Mouse (Mus musculus): ENCODE measurements around the gene Magt1. TPM values are rescaled to one million over a fixed set of nuclear protein-coding genes. Genes with fewer than 3 reads are reported as not detected.
"Not testable (repeated sequence)": the region's sequence is repeated elsewhere in the genome, so short reads cannot be mapped to it uniquely, and the experiment has no call there.

Gene Magt1
- polyA plus RNA-seq, 1 experiment from 2014 or later: 23.4 TPM

- H3K27ac ChIP-seq (replicated peaks; ENCODE audit: low read depth, low read length): peak overlapping the region; percentile 83
- DNase-seq (no peak), ATAC-seq (ENCODE audit: low FRiP score, low TSS enrichment) (no peak)
- no peaks in the 10 kb centered on the region for H3K27me3 ChIP-seq (ENCODE audit: control insufficient read depth, insufficient read depth, low read length)
- peak overlapping the region; percentile 45 for H3K4me2 ChIP-seq (ENCODE audit: low read length)
- H3K4me1 ChIP-seq (ENCODE audit: control insufficient read depth, insufficient read depth, low read length): no peaks in the 10 kb centered on the region
- 66% methylated on average over 3 of the region's 3 CpGs for WGBS
- H3K9me3 ChIP-seq (ENCODE audit: control insufficient read depth, low read length): no peaks in the 10 kb centered on the region
- H3K36me3 ChIP-seq (ENCODE audit: control insufficient read depth, insufficient read depth, low read length): no peaks in the 10 kb centered on the region
- no peak overlapping the region; the same call in 1 of the 2 replicates for H3K9ac ChIP-seq (replicated peaks; ENCODE audit: low read length)
- peak overlapping the region; percentile 50 for H3K4me3 ChIP-seq (replicated peaks; ENCODE audit: low read depth, low read length)
Measured at GRCm38 (mm10) chrX:106012559-106012958, 853 bp upstream of the Magt1 start.

- Histone ChIP-seq H3K4me1 (ENCODE audit: control insufficient read depth, insufficient read depth, low read length) (no peaks in the 10 kb centered on the region), H3K36me3 (ENCODE audit: control insufficient read depth, insufficient read depth, low read length) (no peaks in the 10 kb centered on the region), H3K27ac (replicated peaks; ENCODE audit: low read depth, low read length) (no peak overlapping the region), H3K4me3 (replicated peaks; ENCODE audit: low read depth, low read length) (peak overlapping the region; percentile 50), H3K9me3 (ENCODE audit: control insufficient read depth, low read length) (no peaks in the 10 kb centered on the region), H3K27me3 (ENCODE audit: control insufficient read depth, insufficient read depth, low read length) (no peaks in the 10 kb centered on the region), H3K9ac (replicated peaks; ENCODE audit: low read length) (peak overlapping the region; percentile 34; the same call in 1 of the 2 replicates), H3K4me2 (ENCODE audit: low read length) (peak overlapping the region; percentile 57)
- no peak for ATAC-seq (ENCODE audit: low FRiP score, low TSS enrichment)
- no peak for DNase-seq
- WGBS: 11% methylated on average over 3 of the region's 3 CpGs
Measured at GRCm38 (mm10) chrX:106010762-106011161, 944 bp downstream of the Magt1 start.

DNA sequence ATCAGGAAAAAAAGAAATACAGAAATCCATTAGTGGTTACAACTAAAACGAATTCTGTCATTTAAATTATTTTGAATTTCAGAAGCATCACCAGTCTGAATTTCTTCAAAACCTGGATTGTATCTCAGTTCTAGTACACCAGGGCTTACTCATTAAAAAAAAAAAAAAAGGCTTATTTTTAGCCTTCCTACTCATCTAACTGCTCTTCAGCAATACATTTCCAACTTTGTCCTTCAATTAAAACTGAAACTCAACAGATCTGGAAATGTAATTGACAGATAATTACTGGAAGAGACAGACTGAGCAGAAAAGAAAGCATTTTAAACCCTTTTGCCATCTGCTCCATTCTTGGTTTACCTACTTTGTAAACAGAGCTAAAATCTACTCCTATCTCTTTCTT is 10.1 kb downstream of the Magt1 start:
- no peak overlapping the region for H3K9ac ChIP-seq (replicated peaks; ENCODE audit: low read length)
- no peaks in the 10 kb centered on the region for H3K4me1 ChIP-seq (ENCODE audit: control insufficient read depth, insufficient read depth, low read length)
- ATAC-seq (ENCODE audit: low FRiP score, low TSS enrichment) (no peak), DNase-seq (no peak)
- H3K4me3 ChIP-seq (replicated peaks; ENCODE audit: low read depth, low read length): no peak overlapping the region
- 77% methylated on average over 1 of the region's 1 CpGs for WGBS
- no peaks in the 10 kb centered on the region for H3K27me3 ChIP-seq (ENCODE audit: control insufficient read depth, insufficient read depth, low read length)
- H3K36me3 ChIP-seq (ENCODE audit: control insufficient read depth, insufficient read depth, low read length): no peaks in the 10 kb centered on the region
- H3K9me3 ChIP-seq (ENCODE audit: control insufficient read depth, low read length): no peaks in the 10 kb centered on the region
- H3K27ac ChIP-seq (replicated peaks; ENCODE audit: low read depth, low read length): no peak overlapping the region
- H3K4me2 ChIP-seq (ENCODE audit: low read length): no peak overlapping the region

DNA sequence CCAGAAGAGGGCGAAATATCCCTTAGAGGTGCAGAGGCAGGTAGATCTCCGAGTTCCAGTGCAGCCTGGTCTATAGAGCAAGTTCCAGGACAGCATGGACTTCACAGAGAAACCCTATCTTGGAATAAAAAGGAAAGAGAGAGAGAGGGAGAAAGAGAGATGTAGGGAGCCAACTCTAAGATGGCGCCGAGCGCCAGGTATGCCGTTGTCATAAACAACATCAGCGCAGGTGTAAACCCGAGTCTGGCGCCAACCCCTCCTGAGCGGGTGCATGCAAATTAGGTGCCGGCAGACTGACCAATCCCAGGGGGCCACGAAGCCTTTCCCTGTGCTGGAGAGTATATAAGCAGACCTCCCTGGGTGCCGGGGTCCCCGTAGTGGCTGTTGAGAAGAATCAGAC is 54.6 kb downstream of the Magt1 start:
- WGBS: 72% methylated on average over 14 of the region's 14 CpGs
- DNase-seq; H3K27me3 ChIP-seq (ENCODE audit: control insufficient read depth, insufficient read depth, low read length); H3K4me1 ChIP-seq (ENCODE audit: control insufficient read depth, insufficient read depth, low read length); H3K27ac ChIP-seq (replicated peaks; ENCODE audit: low read depth, low read length); H3K36me3 ChIP-seq (ENCODE audit: control insufficient read depth, insufficient read depth, low read length); ATAC-seq (ENCODE audit: low FRiP score, low TSS enrichment); H3K4me3 ChIP-seq (replicated peaks; ENCODE audit: low read depth, low read length); H3K9me3 ChIP-seq (ENCODE audit: control insufficient read depth, low read length); H3K4me2 ChIP-seq (ENCODE audit: low read length); H3K9ac ChIP-seq (replicated peaks; ENCODE audit: low read length): not testable (repeated sequence)

DNA sequence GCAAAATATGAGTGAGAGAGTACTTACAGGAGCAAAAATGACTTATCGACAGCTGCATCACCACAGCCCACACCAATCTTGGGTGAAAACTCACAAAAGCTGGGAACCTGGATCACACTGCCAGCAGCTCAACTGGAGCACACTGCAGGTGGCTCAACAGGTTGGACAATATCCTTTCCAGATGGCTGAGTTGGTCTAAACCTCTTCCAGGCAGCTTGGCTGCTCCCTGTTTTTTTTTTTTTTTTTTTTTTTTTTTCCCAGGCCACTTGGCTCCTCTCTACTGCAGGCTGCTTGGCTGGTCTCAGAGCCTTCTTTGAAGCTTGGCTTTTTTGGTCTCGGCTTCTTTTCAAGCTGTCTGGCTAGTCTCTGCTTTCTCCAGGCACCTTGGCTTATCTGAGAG is 57.7 kb downstream of the Magt1 start:
- ATAC-seq (ENCODE audit: low FRiP score, low TSS enrichment): no peak
- no peak overlapping the region for H3K4me2 ChIP-seq (ENCODE audit: low read length)
- no peaks in the 10 kb centered on the region for H3K9me3 ChIP-seq (ENCODE audit: control insufficient read depth, low read length)
- no peaks in the 10 kb centered on the region for H3K4me1 ChIP-seq (ENCODE audit: control insufficient read depth, insufficient read depth, low read length)
- H3K9ac ChIP-seq (replicated peaks; ENCODE audit: low read length): no peak overlapping the region
- no peaks in the 10 kb centered on the region for H3K36me3 ChIP-seq (ENCODE audit: control insufficient read depth, insufficient read depth, low read length)
- WGBS: 87% methylated on average over 2 of the region's 2 CpGs
- no peaks in the 10 kb centered on the region for H3K27me3 ChIP-seq (ENCODE audit: control insufficient read depth, insufficient read depth, low read length)
- no peak overlapping the region for H3K4me3 ChIP-seq (replicated peaks; ENCODE audit: low read depth, low read length)
- H3K27ac ChIP-seq (replicated peaks; ENCODE audit: low read depth, low read length): no peak overlapping the region
- no peak for DNase-seq

DNA sequence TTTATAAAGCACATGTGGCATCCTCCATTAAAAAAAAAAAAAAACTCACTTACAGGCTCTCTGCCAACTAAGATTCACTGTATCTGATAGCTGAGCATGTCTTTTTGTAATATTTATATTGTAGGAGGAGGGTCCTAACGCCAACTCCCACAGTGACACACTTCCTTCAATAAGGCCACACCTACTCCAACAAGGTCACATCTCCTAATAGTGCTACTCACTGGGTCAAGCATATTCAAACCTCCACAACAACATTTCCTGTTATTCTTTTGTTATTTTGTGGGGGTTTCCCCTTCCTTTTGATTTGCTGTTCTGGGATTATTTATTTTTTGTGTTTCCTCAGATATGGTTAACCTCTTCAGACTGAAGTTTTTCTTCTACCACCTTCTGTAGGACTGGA is 65.3 kb downstream of the Magt1 start:
- no peak for DNase-seq
- no peaks in the 10 kb centered on the region for H3K27me3 ChIP-seq (ENCODE audit: control insufficient read depth, insufficient read depth, low read length)
- no peak overlapping the region for H3K4me2 ChIP-seq (ENCODE audit: low read length)
- WGBS: 68% methylated on average over 1 of the region's 1 CpGs
- ATAC-seq (ENCODE audit: low FRiP score, low TSS enrichment): no peak
- no peaks in the 10 kb centered on the region for H3K36me3 ChIP-seq (ENCODE audit: control insufficient read depth, insufficient read depth, low read length)
- no peaks in the 10 kb centered on the region for H3K9me3 ChIP-seq (ENCODE audit: control insufficient read depth, low read length)
- H3K4me3 ChIP-seq (replicated peaks; ENCODE audit: low read depth, low read length): no peak overlapping the region
- H3K4me1 ChIP-seq (ENCODE audit: control insufficient read depth, insufficient read depth, low read length): no peaks in the 10 kb centered on the region
- no peak overlapping the region for H3K27ac ChIP-seq (replicated peaks; ENCODE audit: low read depth, low read length)
- H3K9ac ChIP-seq (replicated peaks; ENCODE audit: low read length): no peak overlapping the region

DNA sequence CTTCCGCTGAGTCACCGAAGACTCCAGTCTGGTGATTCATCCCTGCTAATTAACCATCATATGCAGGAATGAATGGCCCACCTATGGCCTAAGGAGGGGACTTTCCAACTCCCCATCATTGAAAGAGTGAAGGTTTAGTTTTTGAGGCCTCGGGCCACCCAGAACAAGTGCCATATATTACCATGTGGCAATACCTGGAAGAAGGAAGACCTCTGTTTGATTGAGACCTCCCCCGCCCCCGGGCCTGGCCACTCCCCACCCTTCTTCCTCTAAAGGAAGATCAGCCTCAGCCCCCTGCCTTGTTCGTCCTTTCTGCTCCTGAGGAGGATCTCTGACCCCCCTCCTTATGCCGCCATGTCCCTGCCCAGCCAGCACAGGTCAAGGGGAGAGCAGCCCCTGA is 72.5 kb downstream of the Magt1 start:
- Histone ChIP-seq H3K4me2 (ENCODE audit: low read length) (no peak overlapping the region), H3K27ac (replicated peaks; ENCODE audit: low read depth, low read length) (no peak overlapping the region), H3K4me1 (ENCODE audit: control insufficient read depth, insufficient read depth, low read length) (no peaks in the 10 kb centered on the region), H3K9me3 (ENCODE audit: control insufficient read depth, low read length) (no peaks in the 10 kb centered on the region), H3K9ac (replicated peaks; ENCODE audit: low read length) (no peak overlapping the region), H3K4me3 (replicated peaks; ENCODE audit: low read depth, low read length) (no peak overlapping the region), H3K27me3 (ENCODE audit: control insufficient read depth, insufficient read depth, low read length) (no peaks in the 10 kb centered on the region), H3K36me3 (ENCODE audit: control insufficient read depth, insufficient read depth, low read length) (no peaks in the 10 kb centered on the region)
- WGBS: 87% methylated on average over 7 of the region's 7 CpGs
- DNase-seq (no peak), ATAC-seq (ENCODE audit: low FRiP score, low TSS enrichment) (no peak)

GRCm38 (mm10) chrX:105937736-105938135 is 74.0 kb downstream of the Magt1 start:
- ATAC-seq (ENCODE audit: low FRiP score, low TSS enrichment): no peak

GRCm38 (mm10) chrX:105934341-105934740 is 77.4 kb downstream of the Magt1 start:
- Histone ChIP-seq H3K4me3 (replicated peaks; ENCODE audit: low read depth, low read length) (no peak overlapping the region), H3K9ac (replicated peaks; ENCODE audit: low read length) (no peak overlapping the region), H3K36me3 (ENCODE audit: control insufficient read depth, insufficient read depth, low read length) (no peaks in the 10 kb centered on the region), H3K4me2 (ENCODE audit: low read length) (no peak overlapping the region), H3K9me3 (ENCODE audit: control insufficient read depth, low read length) (no peaks in the 10 kb centered on the region), H3K4me1 (ENCODE audit: control insufficient read depth, insufficient read depth, low read length) (no peaks in the 10 kb centered on the region), H3K27me3 (ENCODE audit: control insufficient read depth, insufficient read depth, low read length) (no peaks in the 10 kb centered on the region), H3K27ac (replicated peaks; ENCODE audit: low read depth, low read length) (no peak overlapping the region)
- DNase-seq (no peak), ATAC-seq (ENCODE audit: low FRiP score, low TSS enrichment) (no peak)
- 68% methylated on average over 5 of the region's 5 CpGs for WGBS

More at GRCm38 (mm10) chrX:105937736-105938135, 74.0 kb downstream of the Magt1 start:
- DNase-seq: no peak
- Histone ChIP-seq H3K27ac (replicated peaks; ENCODE audit: low read depth, low read length) (no peak overlapping the region), H3K4me2 (ENCODE audit: low read length) (no peak overlapping the region), H3K4me3 (replicated peaks; ENCODE audit: low read depth, low read length) (no peak overlapping the region), H3K4me1 (ENCODE audit: control insufficient read depth, insufficient read depth, low read length) (no peaks in the 10 kb centered on the region), H3K36me3 (ENCODE audit: control insufficient read depth, insufficient read depth, low read length) (no peaks in the 10 kb centered on the region), H3K9me3 (ENCODE audit: control insufficient read depth, low read length) (no peaks in the 10 kb centered on the region), H3K9ac (replicated peaks; ENCODE audit: low read length) (no peak overlapping the region), H3K27me3 (ENCODE audit: control insufficient read depth, insufficient read depth, low read length) (no peaks in the 10 kb centered on the region)
- 64% methylated on average over 2 of the region's 2 CpGs for WGBS

Data from midbrain, embryonic 14.5 days (tissue).